Mouse (Mus musculus) monocyte, adult 2 months (primary cell): ENCODE results near the gene Zcrb1.

Experiments
- DNase-seq, 2 experiments: peaks; one replicate each; pipeline ENCODE4 v3.0.0; 2022; ENCODE audit warnings: low spot score in 2 of 2, low read depth in 1 of 2

Zcrb1 gene

GRCm38 (mm10) chr15:93397826-93398698 lies at the start of gene Zcrb1, which contains the start of gene Pphln1:
Zcrb1 (minus strand) TSS chr15:93398334.
Pphln1 (plus strand) TSS chr15:93398350.
- peak; percentile 56 to 73 for DNase-seq

- no peak for DNase-seq
Observed at GRCm38 (mm10) chr15:93443676-93444075, 45.5 kb upstream of the Zcrb1 start.

GRCm38 (mm10) chr15:93442271-93442670 lies 44.1 kb upstream of the Zcrb1 start:
- no peak for DNase-seq

GRCm38 (mm10) chr15:93438663-93439062 lies 40.5 kb upstream of the Zcrb1 start:
- no peak for DNase-seq

GRCm38 (mm10) chr15:93435998-93436397 lies 37.9 kb upstream of the Zcrb1 start:
- no peak for DNase-seq

GRCm38 (mm10) chr15:93433811-93434210 lies 35.7 kb upstream of the Zcrb1 start:
- no peak for DNase-seq

GRCm38 (mm10) chr15:93422537-93422936 lies 24.4 kb upstream of the Zcrb1 start:
- no peak for DNase-seq

- DNase-seq: no peak
Observed at GRCm38 (mm10) chr15:93420596-93420995, 22.5 kb upstream of the Zcrb1 start.

- no peak for DNase-seq
Observed at GRCm38 (mm10) chr15:93416300-93416699, 18.2 kb upstream of the Zcrb1 start.

- no peak for DNase-seq
Observed at GRCm38 (mm10) chr15:93414456-93414855, 16.3 kb upstream of the Zcrb1 start.

GRCm38 (mm10) chr15:93412445-93412844 lies 14.3 kb upstream of the Zcrb1 start:
- no peak for DNase-seq

GRCm38 (mm10) chr15:93406492-93406891 lies 8.4 kb upstream of the Zcrb1 start:
- no peak for DNase-seq

GRCm38 (mm10) chr15:93405446-93405986 lies 7.4 kb upstream of the Zcrb1 start:
- DNase-seq: no peak

- no peak for DNase-seq
Observed at GRCm38 (mm10) chr15:93404849-93405248, 6.7 kb upstream of the Zcrb1 start.

GRCm38 (mm10) chr15:93402730-93403129 lies 4.6 kb upstream of the Zcrb1 start:
- DNase-seq: no peak

GRCm38 (mm10) chr15:93401446-93401845 lies 3.3 kb upstream of the Zcrb1 start:
- DNase-seq: no peak

- no peak for DNase-seq
Observed at GRCm38 (mm10) chr15:93398699-93399540, 786 bp upstream of the Zcrb1 start.

GRCm38 (mm10) chr15:93397269-93397668 lies 865 bp downstream of the Zcrb1 start:
- DNase-seq: no peak

- DNase-seq: no peak
Observed at GRCm38 (mm10) chr15:93381337-93381736, 16.8 kb downstream of the Zcrb1 start.

GRCm38 (mm10) chr15:93379177-93379576 lies 19.0 kb downstream of the Zcrb1 start:
- no peak for DNase-seq

GRCm38 (mm10) chr15:93375696-93376095 lies 22.4 kb downstream of the Zcrb1 start:
- no peak for DNase-seq
